Mouse (Mus musculus) fat pad, adult 2 months (tissue): Measurements from ENCODE around the gene Arcn1.

ENCODE experiments used
- DNase-seq: peaks from one replicate; pipeline ENCODE4 v3.0.0-alpha.2; 2011; ENCODE audit warnings: low read depth, low spot score; ENCODE audit errors: extremely low read depth

Gene Arcn1

DNA sequence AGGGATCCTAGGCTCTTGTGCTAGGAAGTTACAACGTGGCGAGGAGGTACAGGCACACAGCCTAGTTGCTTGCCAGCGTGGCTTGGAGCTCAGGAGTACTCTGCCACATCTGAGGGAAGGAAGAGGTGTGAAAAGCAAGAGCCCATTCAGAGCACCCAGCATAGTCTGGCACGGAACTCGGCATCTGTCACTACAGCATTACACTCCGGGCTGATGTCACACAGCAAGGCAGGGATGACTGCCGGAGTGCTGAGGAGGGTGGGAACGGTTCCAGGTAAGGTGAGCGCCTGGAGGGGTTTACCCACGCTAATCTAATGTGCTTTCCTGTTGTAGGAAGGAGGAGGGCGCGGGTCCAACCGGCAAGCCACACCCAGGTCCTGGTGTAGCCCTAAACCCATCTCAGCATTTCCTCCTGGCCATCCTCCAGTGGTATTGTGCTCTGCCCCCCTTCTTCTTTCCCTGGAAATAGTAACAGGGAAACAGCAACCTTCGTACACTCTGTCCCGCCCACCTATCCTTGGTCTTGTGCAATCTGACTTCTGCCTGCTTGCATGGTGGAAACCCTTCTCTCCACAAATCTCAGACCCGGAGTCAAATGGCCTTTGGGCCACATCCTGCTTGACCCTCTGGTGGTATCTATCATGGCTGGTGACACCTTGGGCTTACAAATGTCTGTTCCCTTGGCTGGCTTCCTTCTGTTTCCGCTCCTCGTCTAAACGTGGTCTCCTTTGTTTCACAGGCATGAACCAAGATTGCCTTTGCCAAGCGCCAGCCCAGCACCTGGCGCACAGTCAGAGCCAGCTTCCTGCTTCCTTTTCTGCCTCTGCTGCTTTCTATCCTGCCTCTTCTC lies 75.7 kb downstream of the Arcn1 start:
- peak; percentile 59 for DNase-seq
